Mouse (Mus musculus) olfactory bulb, adult 2 months (tissue): Measurements from ENCODE around the gene Ap3d1.

Experiments used
- CTCF ChIP-seq: fragments of 200-500 bp; IDR thresholded peaks from 2 replicates; pipeline ENCODE4 v1.5.1; 2012; ENCODE audit warnings: low read depth, mild to moderate bottlenecking, low read length, moderate library complexity; ENCODE audit not compliant: insufficient read depth
- POLR2A ChIP-seq: fragments of 200-500 bp; IDR thresholded peaks from 2 replicates; pipeline ENCODE4 v1.6.1; 2012; ENCODE audit warnings: mild to moderate bottlenecking, low read depth, low read length, moderate library complexity; ENCODE audit not compliant: insufficient read depth

DNA sequence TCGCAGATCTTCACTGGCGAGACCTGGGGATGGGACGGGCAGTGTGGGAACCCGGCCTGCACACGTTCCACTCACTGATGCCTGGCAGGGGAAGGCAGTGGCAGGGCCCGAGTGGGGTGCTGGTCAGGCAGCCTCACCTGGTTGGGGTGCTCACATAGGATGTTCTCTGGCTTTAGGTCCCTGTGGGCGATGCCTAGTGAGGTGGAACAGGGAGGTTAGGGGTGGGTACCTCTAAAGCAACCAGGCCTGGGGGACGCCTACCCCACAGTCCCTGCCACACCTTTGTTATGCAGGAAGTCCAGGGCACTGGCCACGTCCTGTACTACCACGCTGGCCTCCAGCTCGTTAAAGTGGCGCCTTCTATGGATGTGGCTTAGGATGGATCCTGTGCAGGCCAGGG lies 73.0 kb downstream of the Ap3d1 start:
- TF ChIP-seq CTCF (no peak), POLR2A (no peak)
